Mouse (Mus musculus): Measurements from ENCODE around the gene Arg2. TPM values are rescaled to one million over a fixed set of nuclear protein-coding genes. Genes with fewer than 3 reads are reported as not detected.
A peak's percentile ranks its signal among the peaks of the same experiment; 100 is the strongest.

Gene Arg2
- polyA plus RNA-seq, 1 experiment from 2014 or later: 0.14 TPM

- H3K9ac ChIP-seq (ENCODE audit: low read length): no peak overlapping the region
- H3K27me3 ChIP-seq (ENCODE audit: control insufficient read depth, insufficient read depth, low read length): no peaks in the 10 kb centered on the region
- H3K27ac ChIP-seq (replicated peaks in 1 of 2; ENCODE audit: control insufficient read depth in 1 of 2, insufficient read depth in 1 of 2, low read depth in 2 of 2, low read length in 2 of 2): no peak overlapping the region
- no peaks in the 10 kb centered on the region for H3K36me3 ChIP-seq (ENCODE audit: control insufficient read depth, insufficient read depth, low read length)
- H3K9me3 ChIP-seq (ENCODE audit: control insufficient read depth, low read length): no peaks in the 10 kb centered on the region
- no peak overlapping the region for H3K4me2 ChIP-seq (ENCODE audit: low read length)
- 80% methylated on average over 4 of the region's 4 CpGs for WGBS
- no peak for ATAC-seq (ENCODE audit: insufficient number of reproducible peaks, insufficient read depth, low FRiP score, low read depth)
- H3K4me1 ChIP-seq (ENCODE audit: control insufficient read depth in 2 of 2, insufficient read depth in 2 of 2, low read length in 2 of 2): no peaks in the 10 kb centered on the region
- H3K4me3 ChIP-seq (ENCODE audit: control insufficient read depth in 1 of 2, insufficient read depth in 1 of 2, low read depth in 1 of 2, low read length in 2 of 2): no peak overlapping the region
Observed at GRCm38 (mm10) chr12:79118991-79119390, 11.6 kb upstream of the Arg2 start.

GRCm38 (mm10) chr12:79122820-79123219 is 7.8 kb upstream of the Arg2 start:
- 35% methylated on average over 3 of the region's 3 CpGs for WGBS
- no peak for ATAC-seq (ENCODE audit: insufficient number of reproducible peaks, insufficient read depth, low FRiP score, low read depth)
- no peak overlapping the region for H3K9ac ChIP-seq (ENCODE audit: low read length)
- H3K4me3 ChIP-seq (ENCODE audit: control insufficient read depth in 1 of 2, insufficient read depth in 1 of 2, low read depth in 1 of 2, low read length in 2 of 2): no peak overlapping the region
- H3K9me3 ChIP-seq (ENCODE audit: control insufficient read depth, low read length): no peaks in the 10 kb centered on the region
- no peak overlapping the region for H3K4me2 ChIP-seq (ENCODE audit: low read length)
- no peak overlapping the region for H3K27ac ChIP-seq (replicated peaks in 1 of 2; ENCODE audit: control insufficient read depth in 1 of 2, insufficient read depth in 1 of 2, low read depth in 2 of 2, low read length in 2 of 2)
- H3K4me1 ChIP-seq (ENCODE audit: control insufficient read depth in 2 of 2, insufficient read depth in 2 of 2, low read length in 2 of 2): no peaks in the 10 kb centered on the region
- no peaks in the 10 kb centered on the region for H3K36me3 ChIP-seq (ENCODE audit: control insufficient read depth, insufficient read depth, low read length)
- H3K27me3 ChIP-seq (ENCODE audit: control insufficient read depth, insufficient read depth, low read length): no peaks in the 10 kb centered on the region

GRCm38 (mm10) chr12:79131178-79131675 is 650 bp downstream of the Arg2 start:
- peak overlapping the region; percentile 16 for H3K9ac ChIP-seq (ENCODE audit: low read length)
- no peaks in the 10 kb centered on the region for H3K36me3 ChIP-seq (ENCODE audit: control insufficient read depth, insufficient read depth, low read length)
- 2% methylated on average over 22 of the region's 22 CpGs for WGBS
- H3K27me3 ChIP-seq (ENCODE audit: control insufficient read depth, insufficient read depth, low read length): peaks cover 31% of the 10 kb centered on the region
- peaks cover 2 to 9% of the 10 kb centered on the region in 2 experiments; a peak in 3 of 4 replicates for H3K4me1 ChIP-seq (ENCODE audit: control insufficient read depth in 2 of 2, insufficient read depth in 2 of 2, low read length in 2 of 2)
- no peaks in the 10 kb centered on the region for H3K9me3 ChIP-seq (ENCODE audit: control insufficient read depth, low read length)
- H3K4me3 ChIP-seq (ENCODE audit: control insufficient read depth in 1 of 2, insufficient read depth in 1 of 2, low read depth in 1 of 2, low read length in 2 of 2): peak overlapping the region; percentile 42 to 46
- H3K4me2 ChIP-seq (ENCODE audit: low read length): peak overlapping the region; percentile 85
- no peak for ATAC-seq (ENCODE audit: insufficient number of reproducible peaks, insufficient read depth, low FRiP score, low read depth)
- no peak overlapping the region for H3K27ac ChIP-seq (replicated peaks in 1 of 2; ENCODE audit: control insufficient read depth in 1 of 2, insufficient read depth in 1 of 2, low read depth in 2 of 2, low read length in 2 of 2)

GRCm38 (mm10) chr12:79131706-79132460 is 1.3 kb downstream of the Arg2 start:
- Histone ChIP-seq H3K4me3 (ENCODE audit: control insufficient read depth in 1 of 2, insufficient read depth in 1 of 2, low read depth in 1 of 2, low read length in 2 of 2) (peak overlapping the region in 1 of 2 experiments; percentile 46; a peak in 2 of 4 replicates), H3K9me3 (ENCODE audit: control insufficient read depth, low read length) (no peaks in the 10 kb centered on the region), H3K9ac (ENCODE audit: low read length) (no peak overlapping the region), H3K4me1 (ENCODE audit: control insufficient read depth in 2 of 2, insufficient read depth in 2 of 2, low read length in 2 of 2) (peaks cover 2 to 9% of the 10 kb centered on the region in 2 experiments; a peak in 3 of 4 replicates), H3K36me3 (ENCODE audit: control insufficient read depth, insufficient read depth, low read length) (no peaks in the 10 kb centered on the region), H3K27ac (replicated peaks in 1 of 2; ENCODE audit: control insufficient read depth in 1 of 2, insufficient read depth in 1 of 2, low read depth in 2 of 2, low read length in 2 of 2) (no peak overlapping the region), H3K27me3 (ENCODE audit: control insufficient read depth, insufficient read depth, low read length) (peaks cover 31% of the 10 kb centered on the region), H3K4me2 (ENCODE audit: low read length) (peak overlapping the region; percentile 85; the same call in 1 of the 2 replicates)
- 32% methylated on average over 5 of the region's 5 CpGs for WGBS
- no peak for ATAC-seq (ENCODE audit: insufficient number of reproducible peaks, insufficient read depth, low FRiP score, low read depth)

- Histone ChIP-seq H3K27ac (replicated peaks in 1 of 2; ENCODE audit: control insufficient read depth in 1 of 2, insufficient read depth in 1 of 2, low read depth in 2 of 2, low read length in 2 of 2) (no peak overlapping the region), H3K27me3 (ENCODE audit: control insufficient read depth, insufficient read depth, low read length) (peaks cover 31% of the 10 kb centered on the region)
- 21% methylated on average over 8 of the region's 8 CpGs for WGBS
Observed at GRCm38 (mm10) chr12:79134676-79135075, 4.1 kb downstream of the Arg2 start.

GRCm38 (mm10) chr12:79135105-79135504 is 4.5 kb downstream of the Arg2 start:
- WGBS: 23% methylated on average over 4 of the region's 4 CpGs

More at GRCm38 (mm10) chr12:79134676-79135075, 4.1 kb downstream of the Arg2 start:
- H3K4me2 ChIP-seq (ENCODE audit: low read length): no peak overlapping the region
- H3K4me1 ChIP-seq (ENCODE audit: control insufficient read depth in 2 of 2, insufficient read depth in 2 of 2, low read length in 2 of 2): peaks cover 2 to 9% of the 10 kb centered on the region in 2 experiments; a peak in 3 of 4 replicates
- H3K4me3 ChIP-seq (ENCODE audit: control insufficient read depth in 1 of 2, insufficient read depth in 1 of 2, low read depth in 1 of 2, low read length in 2 of 2): no peak overlapping the region
- no peaks in the 10 kb centered on the region for H3K9me3 ChIP-seq (ENCODE audit: control insufficient read depth, low read length)
- H3K9ac ChIP-seq (ENCODE audit: low read length): no peak overlapping the region
- no peak for ATAC-seq (ENCODE audit: insufficient number of reproducible peaks, insufficient read depth, low FRiP score, low read depth)
- no peaks in the 10 kb centered on the region for H3K36me3 ChIP-seq (ENCODE audit: control insufficient read depth, insufficient read depth, low read length)

GRCm38 (mm10) chr12:79136949-79137348 is 6.4 kb downstream of the Arg2 start:
- H3K9ac ChIP-seq (ENCODE audit: low read length): no peak overlapping the region
- no peak for ATAC-seq (ENCODE audit: insufficient number of reproducible peaks, insufficient read depth, low FRiP score, low read depth)
- no peaks in the 10 kb centered on the region for H3K9me3 ChIP-seq (ENCODE audit: control insufficient read depth, low read length)
- H3K27ac ChIP-seq (replicated peaks in 1 of 2; ENCODE audit: control insufficient read depth in 1 of 2, insufficient read depth in 1 of 2, low read depth in 2 of 2, low read length in 2 of 2): no peak overlapping the region
- no peaks in the 10 kb centered on the region for H3K4me1 ChIP-seq (ENCODE audit: control insufficient read depth in 2 of 2, insufficient read depth in 2 of 2, low read length in 2 of 2)
- peaks cover 13% of the 10 kb centered on the region for H3K27me3 ChIP-seq (ENCODE audit: control insufficient read depth, insufficient read depth, low read length)
- H3K4me2 ChIP-seq (ENCODE audit: low read length): no peak overlapping the region
- H3K4me3 ChIP-seq (ENCODE audit: control insufficient read depth in 1 of 2, insufficient read depth in 1 of 2, low read depth in 1 of 2, low read length in 2 of 2): no peak overlapping the region
- no peaks in the 10 kb centered on the region for H3K36me3 ChIP-seq (ENCODE audit: control insufficient read depth, insufficient read depth, low read length)
- 77% methylated on average over 7 of the region's 7 CpGs for WGBS

More at GRCm38 (mm10) chr12:79135105-79135504, 4.5 kb downstream of the Arg2 start:
- Histone ChIP-seq H3K4me3 (ENCODE audit: control insufficient read depth in 1 of 2, insufficient read depth in 1 of 2, low read depth in 1 of 2, low read length in 2 of 2) (no peak overlapping the region), H3K36me3 (ENCODE audit: control insufficient read depth, insufficient read depth, low read length) (no peaks in the 10 kb centered on the region), H3K27ac (replicated peaks in 1 of 2; ENCODE audit: control insufficient read depth in 1 of 2, insufficient read depth in 1 of 2, low read depth in 2 of 2, low read length in 2 of 2) (no peak overlapping the region), H3K4me2 (ENCODE audit: low read length) (no peak overlapping the region), H3K27me3 (ENCODE audit: control insufficient read depth, insufficient read depth, low read length) (peaks cover 31% of the 10 kb centered on the region), H3K9me3 (ENCODE audit: control insufficient read depth, low read length) (no peaks in the 10 kb centered on the region), H3K4me1 (ENCODE audit: control insufficient read depth in 2 of 2, insufficient read depth in 2 of 2, low read length in 2 of 2) (peaks cover 2 to 9% of the 10 kb centered on the region in 2 experiments; a peak in 3 of 4 replicates), H3K9ac (ENCODE audit: low read length) (no peak overlapping the region)
- ATAC-seq (ENCODE audit: insufficient number of reproducible peaks, insufficient read depth, low FRiP score, low read depth): no peak
